In genomic region chr17:29628946-29629345, GRCm38 (mm10) we compare ENCODE assay signal across 18 mouse cellular contexts. TPM values are rescaled to one million over a fixed set of nuclear protein-coding genes. Genes with fewer than 3 reads are reported as not detected.
DNase-seq lines count a peak whose midpoint lies in the region; ATAC-seq and TF ChIP-seq lines count a peak whose summit lies in the region.
"Had no signal": no experiment of that assay in that cellular context is flagged by ENCODE, and none has a peak within 500 bp of the region (broad histone marks: within the 10 kb centered on the region; RNA-seq: fewer than 3 reads in every experiment).

No protein-coding gene starts in this region.

- H3K4me2 ChIP-seq in liver, embryonic 13.5 days, result peak overlapping the region; percentile 49; the same call in 1 of the 2 replicates
- H3K4me2 ChIP-seq: embryonic facial prominence, embryonic 13.5 days; forebrain, embryonic 12.5 days; hindbrain, embryonic 15.5 days; limb, embryonic 15.5 days; midbrain, embryonic 11.5 days had no signal

- no peak for ATAC-seq in liver, embryonic 13.5 days (ENCODE audit: low read depth)

- DNase-seq in gastrocnemius, adult 2 months, result peak; percentile 59
- DNase-seq in gastrocnemius, postnatal 4 days (ENCODE audit: low spot score in 2 of 2), result no peak
- DNase-seq in liver, embryonic 13.5 days, result no peak
- no peak for DNase-seq in liver
- DNase-seq in cerebellum, adult 9-10 months, result peak; percentile 67
- peak; percentile 81 for DNase-seq in skeletal muscle tissue, adult 2 months (ENCODE audit: low read depth, low spot score)
- DNase-seq in thymus, postnatal 4 days, result no peak
- DNase-seq: B cell, adult 2 months; heart, adult 2 months; kidney, adult 9 months; thymus, postnatal 25 days had no signal

- intact Hi-C loops in gastrocnemius, adult 2 months (cut with DNase I), result no loop called here

- no peaks in the 10 kb centered on the region for H3K27me3 ChIP-seq in liver, embryonic 13.5 days
- H3K27me3 ChIP-seq: embryonic facial prominence, embryonic 13.5 days; forebrain, embryonic 12.5 days; hindbrain, embryonic 15.5 days; limb, embryonic 15.5 days had no signal

- H3K9ac ChIP-seq in liver, embryonic 13.5 days, result peak overlapping the region; percentile 41
- H3K9ac ChIP-seq: embryonic facial prominence, embryonic 13.5 days; forebrain, embryonic 12.5 days; hindbrain, embryonic 15.5 days; limb, embryonic 15.5 days had no signal

- no peaks in the 10 kb centered on the region for H3K9me3 ChIP-seq in liver, embryonic 13.5 days (replicated peaks)
- H3K9me3 ChIP-seq: embryonic facial prominence, embryonic 13.5 days; forebrain, embryonic 12.5 days; hindbrain, embryonic 15.5 days; limb, embryonic 15.5 days had no signal

- H3K27ac ChIP-seq in gastrocnemius, adult 2 months, result peak overlapping the region; percentile 83
- H3K27ac ChIP-seq in liver, embryonic 13.5 days, result peak overlapping the region; percentile 82
- H3K27ac ChIP-seq: embryonic facial prominence, embryonic 13.5 days; forebrain, embryonic 12.5 days; heart, adult 2 months; hindbrain, embryonic 15.5 days; limb, embryonic 15.5 days; stomach, postnatal 0 days had no signal

- no peak overlapping the region for H3K4me3 ChIP-seq in gastrocnemius, adult 2 months
- no peak overlapping the region for H3K4me3 ChIP-seq in liver, embryonic 13.5 days (replicated peaks)
- H3K4me3 ChIP-seq: embryonic facial prominence, embryonic 13.5 days; forebrain, embryonic 12.5 days; heart, adult 2 months; hindbrain, embryonic 15.5 days; limb, embryonic 15.5 days; myocyte had no signal

- H3K36me3 ChIP-seq in liver, embryonic 13.5 days, result peaks cover 98% of the 10 kb centered on the region

- 91% methylated on average over 5 of the region's 5 CpGs for WGBS in liver, embryonic 13.5 days (ENCODE audit: insufficient replicate concordance)

- no peak for TF ChIP-seq CTCF in gastrocnemius, adult 2 months (IDR thresholded peaks at IDR 0.05)

- H3K4me1 ChIP-seq in liver, embryonic 13.5 days (replicated peaks), result peaks cover 36% of the 10 kb centered on the region
- H3K4me1 ChIP-seq: embryonic facial prominence, embryonic 13.5 days; forebrain, embryonic 12.5 days; hindbrain, embryonic 15.5 days; limb, embryonic 15.5 days had no signal

RNA-seq across cellular contexts. Expression of gene Gm28043, which starts 14.3 kb away (rescaled TPM):
- total RNA-seq in gastrocnemius, adult 2 months (2021), result 1 to 10 TPM in 1 of 2 experiments, under 1 TPM in 1; 0.70 to 1.2 TPM
- total RNA-seq in gastrocnemius, postnatal 4 days (2021), result 1 to 10 TPM; 1.7 to 2.6 TPM
- 0.98 and 1.3 TPM in 2 replicates for polyA plus RNA-seq in liver, embryonic 13.5 days (2015; fragmentation: Nextera tagmentation; extraction: Ambion mirVana)

RNA-seq across cellular contexts. Expression of gene Rnf8, which starts 14.4 kb away (rescaled TPM):
- 10 to 100 TPM; 20.1 to 22.3 TPM for total RNA-seq in gastrocnemius, adult 2 months (2021)
- total RNA-seq in gastrocnemius, postnatal 4 days (2021), result 10 to 100 TPM; 36.3 to 37.6 TPM
- polyA plus RNA-seq in liver, embryonic 13.5 days (2015; fragmentation: Nextera tagmentation; extraction: Ambion mirVana), result 43.6 and 46.0 TPM in 2 replicates

RNA-seq across cellular contexts. Expression of gene Cmtr1, which starts 31.4 kb away (rescaled TPM):
- total RNA-seq in gastrocnemius, adult 2 months (2021), result 10 to 100 TPM; 43.6 to 50.5 TPM
- 10 to 100 TPM; 52.0 to 56.4 TPM for total RNA-seq in gastrocnemius, postnatal 4 days (2021)
- 77.2 and 91.4 TPM in 2 replicates for polyA plus RNA-seq in liver, embryonic 13.5 days (2015; fragmentation: Nextera tagmentation; extraction: Ambion mirVana)

Comparison
In these comparisons a context has a peak if more than half of its experiments do, and no peak if none do; other contexts are left out.
1. DNase-seq: peak in gastrocnemius, adult 2 months (single experiment), cerebellum, adult 9-10 months (single experiment) and skeletal muscle tissue, adult 2 months (single experiment); none in gastrocnemius, postnatal 4 days (0 of 2), liver, embryonic 13.5 days (single experiment), liver (single experiment) and thymus, postnatal 4 days (single experiment).